Comparison of ENCODE assay signal across 12 mouse cellular contexts in genomic region chr4:63385784-63386183, GRCm38 (mm10). TPM values are rescaled to one million over a fixed set of nuclear protein-coding genes. Genes with fewer than 3 reads are reported as not detected.
DNase-seq lines count a peak whose midpoint lies in the region; ATAC-seq lines count a peak whose summit lies in the region.
"Had no signal": no experiment of that assay in that cellular context is flagged by ENCODE, and none has a peak within 500 bp of the region (broad histone marks: within the 10 kb centered on the region; RNA-seq: fewer than 3 reads in every experiment).

No protein-coding gene starts in this region.

- H3K27me3 ChIP-seq in liver, embryonic 13.5 days, result no peaks in the 10 kb centered on the region
- H3K27me3 ChIP-seq in liver, embryonic 11.5 days (replicated peaks; ENCODE audit: control insufficient read depth, insufficient read depth, low read length), result no peaks in the 10 kb centered on the region
- H3K27me3 ChIP-seq in intestine, embryonic 16.5 days (replicated peaks; ENCODE audit: control insufficient read depth, insufficient read depth, low read length), result no peaks in the 10 kb centered on the region
- H3K27me3 ChIP-seq: heart, embryonic 13.5 days had no signal

- H3K4me3 ChIP-seq in liver, embryonic 13.5 days (replicated peaks), result no peak overlapping the region
- H3K4me3 ChIP-seq in liver, embryonic 11.5 days (ENCODE audit: low read depth, low read length), result no peak overlapping the region
- H3K4me3 ChIP-seq in intestine, embryonic 16.5 days (ENCODE audit: low read length), result no peak overlapping the region
- H3K4me3 ChIP-seq: heart, embryonic 13.5 days had no signal

- DNase-seq in liver, embryonic 13.5 days, result no peak
- DNase-seq in liver, embryonic 11.5 days (ENCODE audit: low spot score), result no peak
- DNase-seq in naive thymus-derived CD4-positive, alpha-beta T cell, adult 2 months (ENCODE audit: low read depth), result peak; percentile 97
- peak; percentile 83 for DNase-seq in thymus, postnatal 25 days
- no peak for DNase-seq in cerebellum, adult 8-10 months
- no peak for DNase-seq in urinary bladder, adult 2 months (ENCODE audit: low spot score)
- DNase-seq: kidney, adult 9 months had no signal

- peaks cover 75% of the 10 kb centered on the region for H3K4me1 ChIP-seq in liver, embryonic 13.5 days (replicated peaks)
- peaks cover 21% of the 10 kb centered on the region for H3K4me1 ChIP-seq in liver, embryonic 11.5 days (replicated peaks; ENCODE audit: control insufficient read depth, insufficient read depth, low read length)
- peaks cover 2% of the 10 kb centered on the region; the same call in 1 of the 2 replicates for H3K4me1 ChIP-seq in intestine, embryonic 16.5 days (ENCODE audit: control insufficient read depth, insufficient read depth, low read length)

- peaks cover 18% of the 10 kb centered on the region for H3K36me3 ChIP-seq in liver, embryonic 13.5 days
- H3K36me3 ChIP-seq in liver, embryonic 11.5 days (ENCODE audit: control insufficient read depth, insufficient read depth, low read length), result peaks cover 9% of the 10 kb centered on the region
- H3K36me3 ChIP-seq in intestine, embryonic 16.5 days (ENCODE audit: control insufficient read depth, insufficient read depth, low read length), result 0 out of 2 replicates have a peak, but pooled peaks cover 7% of the 10 kb centered on the region

- no peak overlapping the region for H3K9ac ChIP-seq in liver, embryonic 13.5 days
- H3K9ac ChIP-seq in liver, embryonic 11.5 days (ENCODE audit: low read depth, low read length), result no peak overlapping the region
- H3K9ac ChIP-seq in intestine, embryonic 16.5 days (ENCODE audit: low read depth, low read length), result no peak overlapping the region
- H3K9ac ChIP-seq: heart, embryonic 13.5 days had no signal

- no peak for ATAC-seq in liver, embryonic 13.5 days (ENCODE audit: low read depth)
- no peak for ATAC-seq in liver, embryonic 11.5 days (replicated peaks; ENCODE audit: low FRiP score)
- ATAC-seq in common myeloid progenitor, adult 5-6 weeks (replicated peaks; ENCODE audit: low read depth, poor library complexity, severe bottlenecking), result peak; percentile 52
- ATAC-seq in intestine, embryonic 16.5 days, result no peak

- 40% methylated on average over 11 of the region's 11 CpGs for WGBS in liver, embryonic 13.5 days (ENCODE audit: insufficient replicate concordance)
- WGBS in liver, embryonic 11.5 days, result 65% methylated on average over 11 of the region's 11 CpGs
- WGBS in intestine, embryonic 16.5 days, result 75% methylated on average over 11 of the region's 11 CpGs

- peak overlapping the region; percentile 34 for H3K27ac ChIP-seq in liver, embryonic 13.5 days
- H3K27ac ChIP-seq in liver, embryonic 11.5 days (ENCODE audit: low read depth, low read length), result no peak overlapping the region
- H3K27ac ChIP-seq in intestine, embryonic 16.5 days (ENCODE audit: low read length), result no peak overlapping the region
- H3K27ac ChIP-seq: heart, embryonic 13.5 days had no signal

- no peak overlapping the region for H3K4me2 ChIP-seq in liver, embryonic 13.5 days
- no peak overlapping the region for H3K4me2 ChIP-seq in liver, embryonic 11.5 days
- no peak overlapping the region for H3K4me2 ChIP-seq in intestine, embryonic 16.5 days (ENCODE audit: low read depth, low read length)
- H3K4me2 ChIP-seq: heart, embryonic 13.5 days had no signal

- no peaks in the 10 kb centered on the region for H3K9me3 ChIP-seq in liver, embryonic 13.5 days (replicated peaks)
- no peaks in the 10 kb centered on the region for H3K9me3 ChIP-seq in liver, embryonic 11.5 days (ENCODE audit: control insufficient read depth, low read length)
- H3K9me3 ChIP-seq in intestine, embryonic 16.5 days (ENCODE audit: control insufficient read depth, low read length), result no peaks in the 10 kb centered on the region
- H3K9me3 ChIP-seq: heart, embryonic 13.5 days had no signal

RNA-seq across cellular contexts. Expression of gene Akna, which starts 17.4 kb away (rescaled TPM):
- 3.0 and 3.8 TPM in 2 replicates for polyA plus RNA-seq in liver, embryonic 13.5 days (2015; fragmentation: Nextera tagmentation; extraction: Ambion mirVana)
- 8.8 and 8.9 TPM in 2 replicates for polyA plus RNA-seq in liver, embryonic 11.5 days (2014; fragmentation: Nextera tagmentation; extraction: Ambion mirVana)
- total RNA-seq in common myeloid progenitor, adult 5-6 weeks (2017), result 10.0 and 13.8 TPM in 2 replicates
- polyA plus RNA-seq in intestine, embryonic 16.5 days (2015; fragmentation: Nextera tagmentation; extraction: Ambion mirVana), result 5.3 and 5.4 TPM in 2 replicates
- polyA plus RNA-seq in urinary bladder, adult 2 months (2012; rRNA removed), result 1.8 and 3.5 TPM in 2 replicates

RNA-seq across cellular contexts. Expression of gene Orm2, which starts 23.5 kb away (rescaled TPM):
- not detected in 2 replicates for polyA plus RNA-seq in liver, embryonic 13.5 days (2015; fragmentation: Nextera tagmentation; extraction: Ambion mirVana)
- not detected in 2 replicates for polyA plus RNA-seq in liver, embryonic 11.5 days (2014; fragmentation: Nextera tagmentation; extraction: Ambion mirVana)
- total RNA-seq in common myeloid progenitor, adult 5-6 weeks (2017), result not detected in 2 replicates
- polyA plus RNA-seq in intestine, embryonic 16.5 days (2015; fragmentation: Nextera tagmentation; extraction: Ambion mirVana), result not detected in 2 replicates
- polyA plus RNA-seq in urinary bladder, adult 2 months (2012; rRNA removed), result 0.16 and 0.36 TPM in 2 replicates
- total RNA-seq: left cerebral cortex, postnatal 36 days had no signal
- polyA plus RNA-seq: heart, embryonic 13.5 days; stomach, embryonic 16.5 days had no signal

RNA-seq across cellular contexts. Expression of gene Orm3, which starts 29.8 kb away (rescaled TPM):
- polyA plus RNA-seq in liver, embryonic 13.5 days (2015; fragmentation: Nextera tagmentation; extraction: Ambion mirVana), result not detected in 2 replicates
- polyA plus RNA-seq in liver, embryonic 11.5 days (2014; fragmentation: Nextera tagmentation; extraction: Ambion mirVana), result not detected in 2 replicates
- not detected in 2 replicates for total RNA-seq in common myeloid progenitor, adult 5-6 weeks (2017)
- not detected in 2 replicates for polyA plus RNA-seq in intestine, embryonic 16.5 days (2015; fragmentation: Nextera tagmentation; extraction: Ambion mirVana)
- polyA plus RNA-seq in urinary bladder, adult 2 months (2012; rRNA removed), result 0.32 and 0.39 TPM in 2 replicates
- total RNA-seq: left cerebral cortex, postnatal 36 days had no signal
- polyA plus RNA-seq: heart, embryonic 13.5 days; stomach, embryonic 16.5 days had no signal

RNA-seq across cellular contexts. Expression of gene Orm1, which starts 41.4 kb away (rescaled TPM):
- not detected in 2 replicates for polyA plus RNA-seq in liver, embryonic 13.5 days (2015; fragmentation: Nextera tagmentation; extraction: Ambion mirVana)
- not detected in 2 replicates for polyA plus RNA-seq in liver, embryonic 11.5 days (2014; fragmentation: Nextera tagmentation; extraction: Ambion mirVana)
- 2.6 TPM in 1 of 2 replicates, not detected in the other for total RNA-seq in common myeloid progenitor, adult 5-6 weeks (2017)
- not detected in 2 replicates for polyA plus RNA-seq in intestine, embryonic 16.5 days (2015; fragmentation: Nextera tagmentation; extraction: Ambion mirVana)
- polyA plus RNA-seq in urinary bladder, adult 2 months (2012; rRNA removed), result 7.2 and 12.5 TPM in 2 replicates
- total RNA-seq: left cerebral cortex, postnatal 36 days had no signal
- polyA plus RNA-seq: heart, embryonic 13.5 days had no signal

Comparison
In these comparisons a context has a peak if more than half of its experiments do, and no peak if none do; other contexts are left out.
1. DNase-seq: peak in naive thymus-derived CD4-positive, alpha-beta T cell, adult 2 months (single experiment) and thymus, postnatal 25 days (single experiment); none in liver, embryonic 13.5 days (single experiment), liver, embryonic 11.5 days (single experiment), cerebellum, adult 8-10 months (single experiment) and urinary bladder, adult 2 months (single experiment).